Mouse (Mus musculus): ENCODE results near the gene Dhrs7. TPM values are rescaled to one million over a fixed set of nuclear protein-coding genes. Genes with fewer than 3 reads are reported as not detected.
"Not testable (repeated sequence)": the region's sequence is repeated elsewhere in the genome, so short reads cannot be mapped to it uniquely, and the experiment has no call there.

Dhrs7 gene
- polyA plus RNA-seq, 1 experiment from 2014 or later = 7.1 TPM

DNA sequence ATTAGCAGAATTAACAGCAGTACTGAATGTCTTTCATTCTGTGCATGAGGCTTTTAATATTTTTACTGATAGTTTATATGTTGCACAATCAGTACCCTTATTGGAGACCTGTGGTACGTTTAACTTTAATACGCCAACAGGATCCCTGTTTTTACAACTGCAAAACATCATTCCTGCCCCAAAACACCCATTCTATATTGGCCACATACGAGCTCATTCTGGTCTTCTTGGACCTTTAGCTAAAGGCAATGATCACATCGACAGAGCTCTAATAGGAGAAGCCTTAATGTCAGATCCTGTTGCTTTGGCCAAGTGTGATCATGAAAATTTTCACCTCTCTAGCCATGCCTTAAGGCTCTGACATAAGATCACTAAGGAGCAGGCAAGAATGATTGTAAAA, 21.9 kb upstream of the Dhrs7 start:
- not testable (repeated sequence) for ATAC-seq (ENCODE audit: low FRiP score); H3K9ac ChIP-seq (ENCODE audit: low read depth, low read length); H3K9me3 ChIP-seq (ENCODE audit: control insufficient read depth, low read length); H3K27me3 ChIP-seq (ENCODE audit: control insufficient read depth, insufficient read depth, low read length); H3K4me2 ChIP-seq (replicated peaks; ENCODE audit: low read depth, low read length); H3K27ac ChIP-seq (ENCODE audit: low read depth, low read length); DNase-seq (ENCODE audit: low spot score); H3K4me1 ChIP-seq (replicated peaks; ENCODE audit: control insufficient read depth, insufficient read depth, low read length); H3K36me3 ChIP-seq (ENCODE audit: control insufficient read depth, insufficient read depth, low read length); H3K4me3 ChIP-seq (ENCODE audit: low read depth, low read length)
- 81% methylated on average over 4 of the region's 4 CpGs for WGBS

DNA sequence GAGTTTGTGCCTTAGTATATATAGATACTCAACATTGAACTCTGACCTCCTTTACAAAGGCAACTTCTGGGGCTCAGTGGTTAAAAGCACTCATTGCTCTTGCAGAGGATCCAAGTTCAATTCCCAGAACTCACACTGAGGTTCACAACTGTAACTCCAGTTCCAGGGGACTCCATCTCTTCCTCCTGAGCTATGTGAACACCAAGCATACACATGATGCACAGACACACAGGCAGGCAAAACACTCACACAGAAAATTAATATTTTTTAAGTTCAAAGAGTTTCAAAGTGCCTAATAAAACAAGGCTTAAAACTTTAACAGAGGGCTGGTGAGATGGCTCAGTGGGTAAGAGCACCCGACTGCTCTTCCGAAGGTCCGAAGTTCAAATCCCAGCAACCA, 18.9 kb upstream of the Dhrs7 start:
- ATAC-seq (ENCODE audit: low FRiP score) (no peak), DNase-seq (ENCODE audit: low spot score) (no peak)
- no peak overlapping the region for H3K4me3 ChIP-seq (ENCODE audit: low read depth, low read length)
- no peaks in the 10 kb centered on the region for H3K4me1 ChIP-seq (replicated peaks; ENCODE audit: control insufficient read depth, insufficient read depth, low read length)
- no peak overlapping the region for H3K9ac ChIP-seq (ENCODE audit: low read depth, low read length)
- H3K4me2 ChIP-seq (replicated peaks; ENCODE audit: low read depth, low read length) = no peak overlapping the region
- H3K27ac ChIP-seq (ENCODE audit: low read depth, low read length) = no peak overlapping the region
- no peaks in the 10 kb centered on the region for H3K27me3 ChIP-seq (ENCODE audit: control insufficient read depth, insufficient read depth, low read length)
- no peaks in the 10 kb centered on the region for H3K36me3 ChIP-seq (ENCODE audit: control insufficient read depth, insufficient read depth, low read length)
- H3K9me3 ChIP-seq (ENCODE audit: control insufficient read depth, low read length) = no peaks in the 10 kb centered on the region
- 98% methylated on average over 3 of the region's 3 CpGs for WGBS

- WGBS = 60% methylated on average over 8 of the region's 8 CpGs
- H3K9ac ChIP-seq (ENCODE audit: low read depth, low read length) = no peak overlapping the region
Observed at GRCm38 (mm10) chr12:72682511-72683282, 18.0 kb upstream of the Dhrs7 start.

GRCm38 (mm10) chr12:72681919-72682318, 17.2 kb upstream of the Dhrs7 start:
- DNase-seq (ENCODE audit: low spot score) (no peak), ATAC-seq (ENCODE audit: low FRiP score) (no peak)
- no peaks in the 10 kb centered on the region for H3K9me3 ChIP-seq (ENCODE audit: control insufficient read depth, low read length)
- H3K4me1 ChIP-seq (replicated peaks; ENCODE audit: control insufficient read depth, insufficient read depth, low read length) = no peaks in the 10 kb centered on the region
- no peaks in the 10 kb centered on the region for H3K36me3 ChIP-seq (ENCODE audit: control insufficient read depth, insufficient read depth, low read length)
- no peaks in the 10 kb centered on the region for H3K27me3 ChIP-seq (ENCODE audit: control insufficient read depth, insufficient read depth, low read length)
- WGBS = 92% methylated on average over 1 of the region's 1 CpGs
- no peak overlapping the region for H3K9ac ChIP-seq (ENCODE audit: low read depth, low read length)
- H3K4me3 ChIP-seq (ENCODE audit: low read depth, low read length) = no peak overlapping the region
- no peak overlapping the region for H3K27ac ChIP-seq (ENCODE audit: low read depth, low read length)
- no peak overlapping the region for H3K4me2 ChIP-seq (replicated peaks; ENCODE audit: low read depth, low read length)

More at GRCm38 (mm10) chr12:72682511-72683282, 18.0 kb upstream of the Dhrs7 start:
- Histone ChIP-seq H3K4me2 (replicated peaks; ENCODE audit: low read depth, low read length) (no peak overlapping the region), H3K27me3 (ENCODE audit: control insufficient read depth, insufficient read depth, low read length) (no peaks in the 10 kb centered on the region), H3K4me1 (replicated peaks; ENCODE audit: control insufficient read depth, insufficient read depth, low read length) (no peaks in the 10 kb centered on the region), H3K36me3 (ENCODE audit: control insufficient read depth, insufficient read depth, low read length) (no peaks in the 10 kb centered on the region), H3K9me3 (ENCODE audit: control insufficient read depth, low read length) (no peaks in the 10 kb centered on the region), H3K4me3 (ENCODE audit: low read depth, low read length) (no peak overlapping the region), H3K27ac (ENCODE audit: low read depth, low read length) (no peak overlapping the region)
- ATAC-seq (ENCODE audit: low FRiP score) (no peak), DNase-seq (ENCODE audit: low spot score) (no peak)

- no peak overlapping the region for H3K4me2 ChIP-seq (replicated peaks; ENCODE audit: low read depth, low read length)
- H3K4me1 ChIP-seq (replicated peaks; ENCODE audit: control insufficient read depth, insufficient read depth, low read length) = no peaks in the 10 kb centered on the region
- no peak overlapping the region for H3K4me3 ChIP-seq (ENCODE audit: low read depth, low read length)
- DNase-seq (ENCODE audit: low spot score) (no peak), ATAC-seq (ENCODE audit: low FRiP score) (no peak)
- H3K9me3 ChIP-seq (ENCODE audit: control insufficient read depth, low read length) = no peaks in the 10 kb centered on the region
- no peak overlapping the region for H3K27ac ChIP-seq (ENCODE audit: low read depth, low read length)
- WGBS = 75% methylated on average over 3 of the region's 3 CpGs
- H3K27me3 ChIP-seq (ENCODE audit: control insufficient read depth, insufficient read depth, low read length) = no peaks in the 10 kb centered on the region
- no peak overlapping the region for H3K9ac ChIP-seq (ENCODE audit: low read depth, low read length)
- H3K36me3 ChIP-seq (ENCODE audit: control insufficient read depth, insufficient read depth, low read length) = no peaks in the 10 kb centered on the region
Observed at GRCm38 (mm10) chr12:72679635-72680034, 14.9 kb upstream of the Dhrs7 start.

DNA sequence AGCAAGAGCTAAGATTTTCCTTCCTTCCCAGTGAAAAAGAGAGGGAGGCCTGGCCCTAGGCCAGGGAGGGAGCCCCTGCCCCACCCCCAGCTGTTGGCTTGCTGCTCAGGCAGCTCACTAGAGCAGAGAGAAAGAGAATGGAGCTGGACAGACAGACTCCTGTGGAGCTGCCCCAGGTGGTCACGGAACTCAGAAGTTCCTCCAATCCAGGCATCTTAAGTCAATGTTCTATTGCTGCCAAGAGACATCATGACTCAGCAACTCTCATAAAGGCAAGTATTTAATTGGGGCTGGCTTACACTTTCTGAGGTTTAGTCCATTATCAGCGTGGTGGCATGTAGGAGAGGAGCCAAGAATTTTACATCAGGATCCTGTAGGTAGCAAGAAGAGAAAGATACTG, 10.1 kb upstream of the Dhrs7 start:
- Histone ChIP-seq H3K4me2 (replicated peaks; ENCODE audit: low read depth, low read length) (no peak overlapping the region), H3K9me3 (ENCODE audit: control insufficient read depth, low read length) (no peaks in the 10 kb centered on the region), H3K4me3 (ENCODE audit: low read depth, low read length) (no peak overlapping the region), H3K27me3 (ENCODE audit: control insufficient read depth, insufficient read depth, low read length) (no peaks in the 10 kb centered on the region), H3K36me3 (ENCODE audit: control insufficient read depth, insufficient read depth, low read length) (no peaks in the 10 kb centered on the region), H3K4me1 (replicated peaks; ENCODE audit: control insufficient read depth, insufficient read depth, low read length) (no peaks in the 10 kb centered on the region), H3K9ac (ENCODE audit: low read depth, low read length) (no peak overlapping the region), H3K27ac (ENCODE audit: low read depth, low read length) (no peak overlapping the region)
- ATAC-seq (ENCODE audit: low FRiP score) (no peak), DNase-seq (ENCODE audit: low spot score) (no peak)
- WGBS = 78% methylated on average over 2 of the region's 2 CpGs

DNA sequence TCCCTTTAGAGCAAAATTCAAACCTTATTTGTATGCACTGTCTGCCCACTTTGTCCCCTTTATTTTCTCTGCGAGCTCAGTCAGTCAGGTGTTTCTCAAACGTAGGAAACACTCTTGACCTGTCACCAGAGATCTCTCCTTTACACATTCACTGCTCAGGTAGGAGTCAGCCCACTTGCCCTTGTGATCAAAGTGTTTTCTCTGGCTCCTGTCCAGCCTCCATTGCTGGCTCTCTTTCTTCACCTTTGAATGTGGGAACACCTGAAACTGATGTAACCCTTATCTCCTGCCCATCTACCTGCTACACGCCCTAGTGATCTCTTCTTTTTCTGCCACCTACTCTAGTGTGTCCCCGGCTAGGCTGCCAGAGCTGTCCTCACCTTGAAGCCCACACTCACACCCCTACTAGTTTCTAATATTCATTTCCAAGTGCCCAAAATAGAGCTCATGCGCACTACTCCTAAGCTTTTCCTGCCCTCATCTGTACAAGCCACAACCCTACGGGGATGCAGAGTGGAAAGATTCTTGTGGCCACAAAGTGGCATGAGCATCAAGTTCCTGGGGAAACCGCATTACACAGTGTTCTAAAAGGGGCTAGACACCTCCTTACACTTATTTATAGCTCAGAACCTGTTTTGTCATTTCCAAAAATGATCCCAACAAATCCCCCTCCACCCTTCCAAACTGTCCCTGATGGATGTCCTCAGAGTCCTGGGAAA, 9.5 kb upstream of the Dhrs7 start:
- no peaks in the 10 kb centered on the region for H3K36me3 ChIP-seq (ENCODE audit: control insufficient read depth, insufficient read depth, low read length)
- H3K4me2 ChIP-seq (replicated peaks; ENCODE audit: low read depth, low read length) = no peak overlapping the region
- H3K4me3 ChIP-seq (ENCODE audit: low read depth, low read length) = no peak overlapping the region
- DNase-seq (ENCODE audit: low spot score) = no peak
- no peaks in the 10 kb centered on the region for H3K9me3 ChIP-seq (ENCODE audit: control insufficient read depth, low read length)
- 84% methylated on average over 7 of the region's 7 CpGs for WGBS
- no peaks in the 10 kb centered on the region for H3K27me3 ChIP-seq (ENCODE audit: control insufficient read depth, insufficient read depth, low read length)
- no peak for ATAC-seq (ENCODE audit: low FRiP score)
- H3K4me1 ChIP-seq (replicated peaks; ENCODE audit: control insufficient read depth, insufficient read depth, low read length) = no peaks in the 10 kb centered on the region
- H3K9ac ChIP-seq (ENCODE audit: low read depth, low read length) = no peak overlapping the region
- no peak overlapping the region for H3K27ac ChIP-seq (ENCODE audit: low read depth, low read length)

DNA sequence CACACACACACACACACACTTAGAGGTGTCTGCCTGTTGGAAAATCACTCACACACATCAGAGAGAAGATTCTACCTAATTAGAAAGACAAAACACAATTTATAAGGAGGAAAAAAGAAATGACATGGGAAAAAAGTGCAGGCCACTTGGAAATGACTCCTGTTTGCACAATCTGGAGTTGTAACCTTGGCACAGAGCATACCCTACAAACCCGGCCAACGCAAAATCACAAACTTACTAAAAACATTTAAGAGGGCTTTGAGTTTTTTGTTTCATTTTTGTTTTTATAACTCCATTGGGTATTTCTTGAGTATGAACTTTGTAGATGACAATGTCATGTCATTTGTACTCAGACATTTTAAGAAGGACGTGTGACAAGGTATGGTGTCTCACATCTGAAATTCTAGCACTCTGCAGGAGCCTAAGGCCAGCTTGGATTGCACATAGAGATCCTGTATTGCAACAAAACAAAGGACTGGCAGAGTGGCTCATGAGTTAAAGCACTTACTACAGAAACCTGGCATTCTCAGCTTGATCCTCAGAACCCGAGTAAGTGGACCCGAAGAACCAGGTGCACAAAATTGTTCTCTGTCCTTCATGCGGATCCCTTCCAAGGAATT, 6.9 kb upstream of the Dhrs7 start:
- Histone ChIP-seq H3K4me2 (replicated peaks; ENCODE audit: low read depth, low read length) (no peak overlapping the region), H3K4me1 (replicated peaks; ENCODE audit: control insufficient read depth, insufficient read depth, low read length) (0 out of 2 replicates have a peak, but pooled peaks cover 2% of the 10 kb centered on the region), H3K9me3 (ENCODE audit: control insufficient read depth, low read length) (no peaks in the 10 kb centered on the region), H3K27ac (ENCODE audit: low read depth, low read length) (no peak overlapping the region), H3K9ac (ENCODE audit: low read depth, low read length) (no peak overlapping the region), H3K4me3 (ENCODE audit: low read depth, low read length) (no peak overlapping the region), H3K36me3 (ENCODE audit: control insufficient read depth, insufficient read depth, low read length) (no peaks in the 10 kb centered on the region), H3K27me3 (ENCODE audit: control insufficient read depth, insufficient read depth, low read length) (no peaks in the 10 kb centered on the region)
- DNase-seq (ENCODE audit: low spot score) (no peak), ATAC-seq (ENCODE audit: low FRiP score) (no peak)
- 91% methylated on average over 6 of the region's 6 CpGs for WGBS
